Mouse (Mus musculus) heart, adult 2 months (tissue): ENCODE measurements around the gene Rwdd2a.

Source experiments
- EP300 ChIP-seq: fragments of 200-500 bp; IDR thresholded peaks from 2 replicates; pipeline ENCODE4 v1.6.1; 2011; ENCODE audit warnings: low read depth, low read length, control low read depth; ENCODE audit not compliant: insufficient read depth
- POLR2A ChIP-seq: fragments of 200-500 bp; IDR thresholded peaks from 2 replicates; pipeline ENCODE4 v1.6.1; 2011; ENCODE audit warnings: mild to moderate bottlenecking, low read depth, low read length, control low read depth; ENCODE audit not compliant: insufficient read depth

GRCm38 (mm10) chr9:86599723-86600303, 28.0 kb downstream of the Rwdd2a start:
- no peak for TF ChIP-seq EP300
- TF ChIP-seq POLR2A: no peak
